Mouse (Mus musculus) limb, embryonic 12.5 days (tissue): ENCODE results near the gene Dmc1. TPM values are rescaled to one million over a fixed set of nuclear protein-coding genes. Genes with fewer than 3 reads are reported as not detected.

Experiments used
- ATAC-seq: fragments of 200-750 bp; cut with Nextera tagmentation; 2 replicates; pipeline ENCODE4 v1.8.0; 2017; ENCODE audit warnings: low read depth, moderate TSS enrichment; ENCODE audit not compliant: insufficient number of reproducible peaks, insufficient read depth, low FRiP score, low TSS enrichment
- H3K27ac ChIP-seq: fragments of 300-500 bp; sonication (generic); 2 replicates; pipeline ENCODE4 v1.5.1; 2016; ENCODE audit warnings: mild to moderate bottlenecking, moderate library complexity
- H3K27me3 ChIP-seq: fragments of 300-500 bp; sonication (generic); 2 replicates; pipeline ENCODE4 v1.6.1; 2016; ENCODE audit warnings: mild to moderate bottlenecking, moderate library complexity
- H3K36me3 ChIP-seq: fragments of 300-500 bp; sonication (generic); 2 replicates; pipeline ENCODE4 v1.6.1; 2016; ENCODE audit warnings: mild to moderate bottlenecking, moderate library complexity
- H3K4me1 ChIP-seq: fragments of 300-500 bp; sonication (generic); replicated peaks from 2 replicates; pipeline ENCODE4 v1.6.1; 2016
- H3K4me2 ChIP-seq: fragments of 300-500 bp; sonication (generic); 2 replicates; pipeline ENCODE4 v1.6.1; 2016; ENCODE audit warnings: mild to moderate bottlenecking, moderate library complexity
- H3K4me3 ChIP-seq: fragments of 300-500 bp; sonication (generic); replicated peaks from 2 replicates; pipeline ENCODE4 v1.5.1; 2016; ENCODE audit warnings: mild to moderate bottlenecking
- H3K9ac ChIP-seq: fragments of 300-500 bp; sonication (generic); replicated peaks from 2 replicates; pipeline ENCODE4 v1.6.1; 2016; ENCODE audit warnings: mild to moderate bottlenecking, moderate library complexity
- H3K9me3 ChIP-seq: fragments of 300-500 bp; sonication (generic); 2 replicates; pipeline ENCODE4 v1.6.1; 2016; ENCODE audit warnings: mild to moderate bottlenecking, moderate library complexity
- WGBS: fragments of 180-500 bp; shearing (Covaris S2); methylation state at CpG from one replicate; pipeline ENCODE4 v1.1.7; 2016; 5-methylcytosine and 5-hydroxymethylcytosine counted together
- polyA plus RNA-seq: library from polyadenylated mRNA; unstranded; fragments of >200 nt; fragmentation: Nextera tagmentation; extraction: Ambion mirVana; gene quantifications from 2 replicates; pipeline ENCODE4 v1.2.1, GENCODE M21; 2016

Dmc1 gene
- 2.0 and 2.1 TPM in 2 replicates for polyA plus RNA-seq

- Histone ChIP-seq H3K36me3 (peaks cover 3% of the 10 kb centered on the region; the same call in 1 of the 2 replicates), H3K4me2 (peak within 1 kb of the TSS; percentile 49), H3K9me3 (no peaks in the 10 kb centered on the region; the same call in 1 of the 2 replicates), H3K9ac (peak within 1 kb of the TSS; percentile 52; the same call in 1 of the 2 replicates), H3K4me3 (peak within 1 kb of the TSS; percentile 36), H3K27ac (no peak within 1 kb of the TSS), H3K27me3 (peaks cover 30% of the 10 kb centered on the region), H3K4me1 (peaks cover 7% of the 10 kb centered on the region; the same call in 1 of the 2 replicates)
- WGBS, result 13% methylated on average over 37 of the region's 37 CpGs
- ATAC-seq, result 0 out of 2 replicates have a peak, but pooled peaks have one; percentile 37
These were observed at the start of gene Dmc1 for GRCm38 (mm10) chr15:79604990-79605665. Gene Dmc1 (minus strand): TSS chr15:79605109.

- H3K27ac ChIP-seq, result no peak overlapping the region
- H3K27me3 ChIP-seq, result no peaks in the 10 kb centered on the region
- H3K4me1 ChIP-seq, result no peaks in the 10 kb centered on the region
- no peak for ATAC-seq
- H3K9me3 ChIP-seq, result no peaks in the 10 kb centered on the region
- WGBS, result 79% methylated on average over 4 of the region's 4 CpGs
- H3K4me2 ChIP-seq, result no peak overlapping the region
- no peak overlapping the region for H3K4me3 ChIP-seq
- peaks cover 16% of the 10 kb centered on the region for H3K36me3 ChIP-seq
- H3K9ac ChIP-seq, result no peak overlapping the region
These were observed 46.6 kb upstream of the Dmc1 start for GRCm38 (mm10) chr15:79651481-79651880.

GRCm38 (mm10) chr15:79650569-79650968 is 45.7 kb upstream of the Dmc1 start:
- no peaks in the 10 kb centered on the region for H3K27me3 ChIP-seq
- H3K9me3 ChIP-seq, result no peaks in the 10 kb centered on the region
- H3K9ac ChIP-seq, result no peak overlapping the region
- H3K4me1 ChIP-seq, result no peaks in the 10 kb centered on the region
- no peak overlapping the region for H3K4me2 ChIP-seq
- no peak for ATAC-seq
- H3K4me3 ChIP-seq, result no peak overlapping the region
- peaks cover 16% of the 10 kb centered on the region for H3K36me3 ChIP-seq
- no peak overlapping the region for H3K27ac ChIP-seq

- WGBS, result 87% methylated on average over 12 of the region's 12 CpGs
- ATAC-seq, result no peak
- no peaks in the 10 kb centered on the region for H3K27me3 ChIP-seq
- H3K9me3 ChIP-seq, result no peaks in the 10 kb centered on the region
- H3K4me2 ChIP-seq, result no peak overlapping the region
- H3K4me3 ChIP-seq, result no peak overlapping the region
- H3K4me1 ChIP-seq, result no peaks in the 10 kb centered on the region
- 0 out of 2 replicates have a peak overlapping the region, but pooled peaks have one; percentile 12 for H3K9ac ChIP-seq
- peaks cover 21% of the 10 kb centered on the region for H3K36me3 ChIP-seq
- no peak overlapping the region for H3K27ac ChIP-seq
These were observed 43.2 kb upstream of the Dmc1 start for GRCm38 (mm10) chr15:79648130-79648529.

- H3K27ac ChIP-seq, result no peak overlapping the region
- no peaks in the 10 kb centered on the region for H3K9me3 ChIP-seq
- 81% methylated on average over 2 of the region's 2 CpGs for WGBS
- no peak overlapping the region for H3K4me3 ChIP-seq
- H3K4me2 ChIP-seq, result no peak overlapping the region
- no peak for ATAC-seq
- peaks cover 23% of the 10 kb centered on the region for H3K36me3 ChIP-seq
- H3K27me3 ChIP-seq, result no peaks in the 10 kb centered on the region
- H3K9ac ChIP-seq, result no peak overlapping the region
- no peaks in the 10 kb centered on the region for H3K4me1 ChIP-seq
These were observed 40.6 kb upstream of the Dmc1 start for GRCm38 (mm10) chr15:79645483-79645882.

GRCm38 (mm10) chr15:79641135-79641817 is 36.4 kb upstream of the Dmc1 start:
- ATAC-seq, result no peak
- H3K9me3 ChIP-seq, result no peaks in the 10 kb centered on the region
- no peaks in the 10 kb centered on the region for H3K27me3 ChIP-seq
- H3K36me3 ChIP-seq, result peaks cover 32% of the 10 kb centered on the region
- no peaks in the 10 kb centered on the region for H3K4me1 ChIP-seq
- 71% methylated on average over 12 of the region's 12 CpGs for WGBS
- H3K27ac ChIP-seq, result no peak overlapping the region
- no peak overlapping the region for H3K9ac ChIP-seq
- H3K4me3 ChIP-seq, result no peak overlapping the region
- H3K4me2 ChIP-seq, result no peak overlapping the region

GRCm38 (mm10) chr15:79630471-79630870 is 25.6 kb upstream of the Dmc1 start:
- H3K27ac ChIP-seq, result no peak overlapping the region
- H3K4me1 ChIP-seq, result no peaks in the 10 kb centered on the region
- H3K36me3 ChIP-seq, result peaks cover 70% of the 10 kb centered on the region
- ATAC-seq, result no peak
- H3K9ac ChIP-seq, result no peak overlapping the region
- no peak overlapping the region for H3K4me3 ChIP-seq
- no peak overlapping the region for H3K4me2 ChIP-seq
- 48% methylated on average over 2 of the region's 2 CpGs for WGBS
- H3K9me3 ChIP-seq, result no peaks in the 10 kb centered on the region
- H3K27me3 ChIP-seq, result no peaks in the 10 kb centered on the region

- WGBS, result 78% methylated on average over 11 of the region's 11 CpGs
- H3K27ac ChIP-seq, result no peak overlapping the region
- no peaks in the 10 kb centered on the region for H3K27me3 ChIP-seq
- ATAC-seq, result no peak
- H3K4me2 ChIP-seq, result no peak overlapping the region
- no peak overlapping the region for H3K4me3 ChIP-seq
- H3K36me3 ChIP-seq, result peaks cover 62% of the 10 kb centered on the region
- H3K9me3 ChIP-seq, result no peaks in the 10 kb centered on the region
- H3K4me1 ChIP-seq, result 0 out of 2 replicates have a peak, but pooled peaks cover 6% of the 10 kb centered on the region
- no peak overlapping the region for H3K9ac ChIP-seq
These were observed 15.0 kb upstream of the Dmc1 start for GRCm38 (mm10) chr15:79619770-79620414.

GRCm38 (mm10) chr15:79618456-79618855 is 13.5 kb upstream of the Dmc1 start:
- no peaks in the 10 kb centered on the region for H3K27me3 ChIP-seq
- H3K4me2 ChIP-seq, result no peak overlapping the region
- no peak overlapping the region for H3K27ac ChIP-seq
- H3K9me3 ChIP-seq, result no peaks in the 10 kb centered on the region
- ATAC-seq, result no peak
- H3K36me3 ChIP-seq, result peaks cover 57% of the 10 kb centered on the region
- WGBS, result 87% methylated on average over 7 of the region's 7 CpGs
- no peak overlapping the region for H3K4me3 ChIP-seq
- 0 out of 2 replicates have a peak, but pooled peaks cover 6% of the 10 kb centered on the region for H3K4me1 ChIP-seq
- H3K9ac ChIP-seq, result no peak overlapping the region

GRCm38 (mm10) chr15:79617135-79617534 is 12.2 kb upstream of the Dmc1 start:
- H3K9me3 ChIP-seq, result no peaks in the 10 kb centered on the region
- H3K4me2 ChIP-seq, result no peak overlapping the region
- no peaks in the 10 kb centered on the region for H3K27me3 ChIP-seq
- no peak overlapping the region for H3K4me3 ChIP-seq
- no peak for ATAC-seq
- H3K27ac ChIP-seq, result no peak overlapping the region
- WGBS, result 85% methylated on average over 11 of the region's 11 CpGs
- H3K4me1 ChIP-seq, result 0 out of 2 replicates have a peak, but pooled peaks cover 6% of the 10 kb centered on the region
- peaks cover 57% of the 10 kb centered on the region for H3K36me3 ChIP-seq
- no peak overlapping the region for H3K9ac ChIP-seq

GRCm38 (mm10) chr15:79616729-79617128 is 11.8 kb upstream of the Dmc1 start:
- 78% methylated on average over 5 of the region's 5 CpGs for WGBS
- H3K36me3 ChIP-seq, result peaks cover 56% of the 10 kb centered on the region

More at GRCm38 (mm10) chr15:79616729-79617128, 11.8 kb upstream of the Dmc1 start:
- no peak for ATAC-seq
- Histone ChIP-seq H3K9ac (no peak overlapping the region), H3K4me1 (0 out of 2 replicates have a peak, but pooled peaks cover 6% of the 10 kb centered on the region), H3K4me2 (no peak overlapping the region), H3K27me3 (no peaks in the 10 kb centered on the region), H3K9me3 (no peaks in the 10 kb centered on the region), H3K4me3 (no peak overlapping the region), H3K27ac (no peak overlapping the region)
